Mouse (Mus musculus) stomach, embryonic 15.5 days (tissue): ENCODE results near the gene Wfdc12. TPM values are rescaled to one million over a fixed set of nuclear protein-coding genes. Genes with fewer than 3 reads are reported as not detected.
"Not testable (repeated sequence)": the region's sequence is repeated elsewhere in the genome, so short reads cannot be mapped to it uniquely, and the experiment has no call there.

Experiments
- ATAC-seq: fragments of 200-750 bp; cut with Nextera tagmentation; 2 replicates; pipeline ENCODE4 v1.8.0; 2017; ENCODE audit warnings: low read depth, moderate number of reproducible peaks, moderate TSS enrichment; ENCODE audit not compliant: insufficient read depth, low FRiP score
- H3K27ac ChIP-seq: fragments of 300-500 bp; sonication (generic); 2 replicates; pipeline ENCODE4 v1.5.1; 2015; ENCODE audit warnings: mild to moderate bottlenecking, inconsistent platforms
- H3K27me3 ChIP-seq: fragments of 300-500 bp; sonication (generic); replicated peaks from 2 replicates; pipeline ENCODE4 v1.6.1; 2015; ENCODE audit warnings: inconsistent platforms
- H3K36me3 ChIP-seq: fragments of 300-500 bp; sonication (generic); 2 replicates; pipeline ENCODE4 v1.6.1; 2015; ENCODE audit warnings: inconsistent platforms
- H3K4me1 ChIP-seq: fragments of 300-500 bp; sonication (generic); 2 replicates; pipeline ENCODE4 v1.6.1; 2015; ENCODE audit warnings: inconsistent platforms
- H3K4me2 ChIP-seq: fragments of 300-500 bp; sonication (generic); 2 replicates; pipeline ENCODE4 v1.6.1; 2015; ENCODE audit warnings: mild to moderate bottlenecking, inconsistent platforms
- H3K4me3 ChIP-seq: fragments of 300-500 bp; sonication (generic); replicated peaks from 2 replicates; pipeline ENCODE4 v1.5.1; 2015; ENCODE audit warnings: inconsistent platforms
- H3K9ac ChIP-seq: fragments of 300-500 bp; sonication (generic); 2 replicates; pipeline ENCODE4 v1.6.1; 2015; ENCODE audit warnings: inconsistent platforms
- H3K9me3 ChIP-seq: fragments of 300-500 bp; sonication (generic); 2 replicates; pipeline ENCODE4 v1.6.1; 2016; ENCODE audit warnings: inconsistent platforms
- WGBS: fragments of 180-500 bp; shearing (Covaris S2); methylation state at CpG from one replicate; pipeline ENCODE4 v1.1.7; 2015; 5-methylcytosine and 5-hydroxymethylcytosine counted together
- polyA plus RNA-seq: library from polyadenylated mRNA; unstranded; fragments of >200 nt; fragmentation: Nextera tagmentation; extraction: Ambion mirVana; gene quantifications from 2 replicates; pipeline ENCODE4 v1.2.1, GENCODE M21; 2015

The Wfdc12 gene
- not detected in 2 replicates for polyA plus RNA-seq

DNA sequence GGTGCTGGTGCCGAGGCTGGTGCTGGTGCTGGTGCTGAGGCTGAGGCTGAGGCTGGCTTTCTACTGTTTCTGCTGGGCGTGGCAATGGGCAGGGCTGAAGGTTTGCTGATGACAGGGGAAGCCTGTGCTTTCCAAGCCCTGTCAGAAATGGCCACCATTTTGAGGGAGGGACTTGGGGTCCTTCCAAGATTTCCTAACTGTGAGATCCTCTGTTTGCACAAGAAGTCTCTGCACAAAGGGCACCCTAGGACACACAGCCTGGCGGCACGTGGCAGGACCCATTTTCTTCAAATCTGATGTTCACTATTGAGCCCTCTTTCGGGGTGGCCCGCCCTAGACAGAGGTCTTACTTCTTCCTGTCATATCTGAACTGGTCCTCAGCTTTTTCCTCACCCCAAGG is at the start of gene Wfdc12:
Gene Wfdc12, minus strand, starts transcription at position 33 of the 400 bp plus-strand sequence.
- Histone ChIP-seq H3K27me3 (no peaks in the 10 kb centered on the region), H3K9me3 (no peaks in the 10 kb centered on the region), H3K4me1 (no peaks in the 10 kb centered on the region), H3K9ac (no peak within 1 kb of the TSS), H3K4me3 (no peak within 1 kb of the TSS), H3K36me3 (no peaks in the 10 kb centered on the region), H3K27ac (no peak within 1 kb of the TSS), H3K4me2 (no peak within 1 kb of the TSS)
- 82% methylated on average over 6 of the region's 6 CpGs for WGBS
- ATAC-seq = no peak

DNA sequence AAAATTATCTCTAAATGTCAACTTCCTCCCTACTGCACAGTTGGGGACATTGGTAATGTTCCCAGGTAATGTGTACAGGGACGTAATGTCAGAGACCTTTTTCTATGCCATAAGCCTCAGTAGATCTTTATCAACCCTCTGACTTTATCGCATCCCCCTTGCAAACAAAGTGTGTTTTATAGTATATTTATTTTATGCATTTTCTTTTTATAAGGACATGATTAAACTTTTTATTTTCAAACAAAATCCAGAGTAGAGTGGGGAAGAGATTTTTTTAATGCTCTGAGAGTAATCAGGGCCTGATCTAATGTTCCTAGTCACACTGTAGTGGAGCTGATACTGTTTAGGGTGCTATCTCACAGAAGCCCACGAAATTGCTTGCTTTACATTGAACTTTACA is 48.0 kb upstream of the Wfdc12 start, which contains the start of gene Svs2:
Gene Svs2, minus strand, starts transcription at position 101 of the 400 bp plus-strand sequence.
- no peak for ATAC-seq
- 77% methylated on average over 3 of the region's 3 CpGs for WGBS
- Histone ChIP-seq H3K4me2 (no peak within 1 kb of the TSS), H3K4me1 (no peaks in the 10 kb centered on the region), H3K4me3 (no peak within 1 kb of the TSS), H3K9ac (no peak within 1 kb of the TSS), H3K36me3 (no peaks in the 10 kb centered on the region), H3K27me3 (no peaks in the 10 kb centered on the region), H3K9me3 (no peaks in the 10 kb centered on the region), H3K27ac (no peak within 1 kb of the TSS)

DNA sequence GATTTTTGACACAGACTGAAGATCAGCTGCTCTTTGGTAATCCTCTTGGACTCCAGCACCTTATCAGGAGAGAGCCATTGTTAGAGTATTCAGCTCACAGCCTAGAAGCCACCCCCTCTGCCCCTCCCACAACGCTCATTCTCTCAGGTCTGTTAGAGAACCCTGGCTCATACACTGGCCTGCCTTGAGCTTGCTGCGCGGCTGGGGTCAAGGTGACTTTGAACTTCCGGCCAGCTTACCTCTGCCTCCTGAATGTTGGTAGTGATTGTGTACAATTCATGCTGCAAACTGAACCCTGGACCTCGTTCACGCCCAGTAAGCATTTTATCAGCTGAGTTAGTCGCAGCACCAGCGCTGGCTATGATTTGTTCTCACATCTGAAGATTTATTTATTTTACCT is 42.3 kb upstream of the Wfdc12 start:
- no peaks in the 10 kb centered on the region for H3K27me3 ChIP-seq
- no peaks in the 10 kb centered on the region for H3K9me3 ChIP-seq
- peak; percentile 35; the same call in 1 of the 2 replicates for ATAC-seq
- 66% methylated on average over 8 of the region's 8 CpGs for WGBS
- H3K4me2 ChIP-seq = no peak overlapping the region
- H3K4me1 ChIP-seq = no peaks in the 10 kb centered on the region
- no peak overlapping the region for H3K27ac ChIP-seq
- no peak overlapping the region for H3K9ac ChIP-seq
- H3K36me3 ChIP-seq = no peaks in the 10 kb centered on the region
- no peak overlapping the region for H3K4me3 ChIP-seq

DNA sequence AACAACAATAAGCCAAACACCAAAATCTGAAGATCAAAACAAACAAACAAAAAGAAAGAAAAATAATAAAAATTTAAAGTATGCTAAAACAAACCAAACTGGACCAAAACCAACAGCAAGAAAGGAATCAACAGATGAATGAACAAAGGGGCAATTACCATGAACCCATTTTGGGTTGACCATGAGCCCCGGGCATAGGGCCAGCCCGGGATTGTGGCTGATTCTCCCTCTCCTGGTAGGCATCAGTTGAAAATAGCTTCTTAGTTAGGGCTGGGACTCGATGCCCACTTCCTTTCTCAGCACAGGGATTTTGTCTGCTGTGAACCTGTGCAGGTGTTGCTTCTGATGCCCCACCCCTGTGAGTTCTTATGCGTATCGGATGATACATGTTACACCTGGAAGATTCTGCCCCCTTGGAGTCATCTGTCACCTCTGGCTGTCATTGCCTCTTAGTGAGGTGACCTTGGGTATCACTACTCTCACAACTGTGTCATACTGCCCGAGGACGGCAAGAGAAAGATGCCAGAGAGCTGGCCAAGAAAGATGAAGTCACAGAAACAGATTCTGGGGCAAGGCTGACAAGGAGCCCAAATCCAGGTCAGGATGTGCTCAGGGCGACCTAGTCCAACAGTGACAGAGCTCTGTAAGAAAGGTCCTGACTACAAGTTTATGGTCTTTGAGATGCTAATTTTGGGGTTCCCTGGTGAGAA is 38.1 kb upstream of the Wfdc12 start:
- Histone ChIP-seq H3K27me3 (no peaks in the 10 kb centered on the region), H3K9me3 (no peaks in the 10 kb centered on the region), H3K27ac (no peak overlapping the region), H3K4me3 (no peak overlapping the region), H3K9ac (no peak overlapping the region), H3K36me3 (no peaks in the 10 kb centered on the region), H3K4me2 (no peak overlapping the region), H3K4me1 (no peaks in the 10 kb centered on the region)
- no peak for ATAC-seq
- WGBS = 80% methylated on average over 8 of the region's 8 CpGs

DNA sequence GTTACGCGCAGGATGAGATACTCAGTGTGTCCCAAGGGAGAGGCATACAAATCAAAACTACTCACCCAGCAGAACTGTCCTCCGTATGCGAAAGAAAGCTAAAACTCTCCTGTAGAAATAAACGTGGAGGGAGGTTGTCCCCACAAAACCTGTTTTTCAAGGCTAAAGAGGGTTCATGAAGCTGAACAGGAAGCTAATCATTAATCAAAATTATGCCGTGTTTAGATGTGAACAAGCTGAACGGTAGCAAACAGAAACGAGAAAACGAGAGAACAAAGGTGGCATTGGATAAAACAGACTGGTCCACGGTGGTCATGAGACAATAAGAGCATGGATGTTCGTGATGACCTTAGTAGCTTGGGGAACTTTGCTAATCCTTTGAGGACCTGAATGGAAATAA is 31.1 kb upstream of the Wfdc12 start, which contains the start of gene Wfdc15b:
Gene Wfdc15b, minus strand, starts transcription at position 139 of the 400 bp plus-strand sequence.
- 34% methylated on average over 11 of the region's 11 CpGs for WGBS
- Histone ChIP-seq H3K27ac (peak within 1 kb of the TSS; percentile 4; the same call in 1 of the 2 replicates), H3K9me3 (no peaks in the 10 kb centered on the region), H3K27me3 (no peaks in the 10 kb centered on the region), H3K36me3 (no peaks in the 10 kb centered on the region), H3K9ac (no peak within 1 kb of the TSS), H3K4me1 (no peaks in the 10 kb centered on the region), H3K4me3 (peak within 1 kb of the TSS; percentile 20; the same call in 1 of the 2 replicates), H3K4me2 (peak within 1 kb of the TSS; percentile 27)
- ATAC-seq = no peak

DNA sequence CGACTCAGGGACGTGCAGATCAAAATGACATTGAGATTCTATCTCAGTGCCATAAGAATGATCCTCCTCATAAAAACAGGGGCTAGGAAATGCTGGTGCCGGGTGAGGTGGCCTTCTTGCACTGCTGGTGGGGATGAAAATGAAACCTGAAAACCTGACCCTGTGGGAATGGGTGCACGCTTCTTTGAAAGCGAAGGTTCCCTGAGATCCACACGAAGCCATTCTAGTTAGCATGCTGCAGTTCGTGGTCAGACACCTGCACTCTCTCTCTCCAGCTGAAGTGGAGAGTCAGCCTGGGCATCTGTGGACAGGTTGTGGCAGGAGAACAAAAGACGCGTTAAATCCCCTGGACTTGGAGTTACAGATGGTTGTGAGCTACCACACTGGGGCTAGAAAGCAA is 28.9 kb upstream of the Wfdc12 start:
- no peaks in the 10 kb centered on the region for H3K9me3 ChIP-seq
- no peaks in the 10 kb centered on the region for H3K4me1 ChIP-seq
- 84% methylated on average over 9 of the region's 9 CpGs for whole genome bisulfite sequencing
- H3K4me2 ChIP-seq = no peak overlapping the region
- no peak overlapping the region for H3K4me3 ChIP-seq
- no peak overlapping the region for H3K27ac ChIP-seq
- no peak overlapping the region for H3K9ac ChIP-seq
- H3K36me3 ChIP-seq = no peaks in the 10 kb centered on the region
- H3K27me3 ChIP-seq = no peaks in the 10 kb centered on the region
- ATAC-seq = no peak

DNA sequence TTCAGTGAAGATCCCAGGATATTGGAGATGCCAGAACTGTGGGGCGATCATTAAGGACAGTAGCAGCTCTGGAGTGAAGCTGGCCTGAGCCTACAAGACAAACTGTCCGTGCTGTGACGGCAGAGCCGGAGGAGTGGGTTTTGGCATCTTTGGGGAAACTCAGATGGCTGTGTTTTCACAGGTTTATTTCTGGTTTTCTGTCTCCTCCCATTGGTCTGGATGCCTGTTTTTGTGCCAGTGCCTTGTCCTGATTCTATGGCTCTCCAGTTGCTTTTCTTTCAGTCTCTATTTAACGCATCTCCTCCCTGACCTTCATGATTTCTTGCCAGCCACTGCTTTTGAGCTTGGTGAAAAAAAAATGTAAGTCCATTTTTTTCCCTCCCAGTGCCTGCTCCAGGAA is 22.3 kb upstream of the Wfdc12 start:
- H3K4me3 ChIP-seq = no peak overlapping the region
- ATAC-seq = no peak
- no peaks in the 10 kb centered on the region for H3K27me3 ChIP-seq
- no peaks in the 10 kb centered on the region for H3K4me1 ChIP-seq
- H3K9me3 ChIP-seq = no peaks in the 10 kb centered on the region
- WGBS = 80% methylated on average over 5 of the region's 5 CpGs
- no peak overlapping the region for H3K9ac ChIP-seq
- H3K4me2 ChIP-seq = no peak overlapping the region
- H3K27ac ChIP-seq = no peak overlapping the region
- H3K36me3 ChIP-seq = no peaks in the 10 kb centered on the region

DNA sequence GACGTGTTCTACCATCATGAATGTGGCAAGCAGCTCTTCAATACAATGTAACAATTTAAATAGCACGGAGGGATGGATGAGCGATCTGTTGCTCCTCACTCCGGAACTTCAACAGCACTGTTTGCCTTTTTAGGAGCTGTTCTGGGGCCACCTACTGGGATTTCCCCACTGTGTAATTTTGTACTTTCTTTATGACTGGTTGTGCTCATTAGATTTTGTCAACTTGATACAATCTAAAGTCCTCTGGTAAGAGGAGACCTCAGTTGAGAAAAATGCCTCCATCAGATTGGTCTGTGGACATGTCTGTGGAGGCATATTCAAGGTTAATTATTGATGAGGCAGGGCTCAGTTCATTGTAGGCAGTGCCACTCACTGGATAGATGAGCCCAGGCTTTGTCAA is 20.5 kb upstream of the Wfdc12 start:
- WGBS = 82% methylated on average over 4 of the region's 4 CpGs

DNA sequence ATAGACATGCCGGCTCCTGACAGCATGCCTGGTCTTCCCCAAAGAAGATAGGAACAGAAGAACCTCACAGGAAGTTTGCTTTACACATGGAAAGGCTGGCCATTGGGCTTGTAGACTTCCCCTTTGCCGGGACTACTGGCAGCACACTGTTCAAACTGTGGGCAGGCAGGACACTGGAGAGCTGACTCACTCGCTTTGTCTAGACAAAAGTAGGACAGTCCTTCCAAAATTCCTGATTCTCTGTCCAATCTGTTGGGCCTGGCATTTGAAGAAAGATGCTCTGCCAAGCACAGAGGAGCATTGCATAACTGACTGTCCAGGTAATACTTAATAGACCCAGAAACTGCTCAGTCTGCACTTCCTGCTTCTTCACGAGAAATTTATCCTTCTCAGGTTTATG is 16.3 kb upstream of the Wfdc12 start:
- no peaks in the 10 kb centered on the region for H3K36me3 ChIP-seq
- H3K4me2 ChIP-seq = no peak overlapping the region
- no peak overlapping the region for H3K9ac ChIP-seq
- no peak overlapping the region for H3K4me3 ChIP-seq
- no peaks in the 10 kb centered on the region for H3K9me3 ChIP-seq
- no peaks in the 10 kb centered on the region for H3K4me1 ChIP-seq
- no peak for ATAC-seq
- H3K27me3 ChIP-seq = no peaks in the 10 kb centered on the region
- WGBS = 71% methylated on average over 4 of the region's 4 CpGs
- H3K27ac ChIP-seq = no peak overlapping the region

More for the DNA sequence above, 20.5 kb upstream of the Wfdc12 start:
- Histone ChIP-seq H3K4me2 (no peak overlapping the region), H3K27me3 (no peaks in the 10 kb centered on the region), H3K27ac (no peak overlapping the region), H3K9me3 (no peaks in the 10 kb centered on the region), H3K9ac (no peak overlapping the region), H3K4me3 (no peak overlapping the region), H3K36me3 (no peaks in the 10 kb centered on the region), H3K4me1 (no peaks in the 10 kb centered on the region)
- no peak for ATAC-seq

DNA sequence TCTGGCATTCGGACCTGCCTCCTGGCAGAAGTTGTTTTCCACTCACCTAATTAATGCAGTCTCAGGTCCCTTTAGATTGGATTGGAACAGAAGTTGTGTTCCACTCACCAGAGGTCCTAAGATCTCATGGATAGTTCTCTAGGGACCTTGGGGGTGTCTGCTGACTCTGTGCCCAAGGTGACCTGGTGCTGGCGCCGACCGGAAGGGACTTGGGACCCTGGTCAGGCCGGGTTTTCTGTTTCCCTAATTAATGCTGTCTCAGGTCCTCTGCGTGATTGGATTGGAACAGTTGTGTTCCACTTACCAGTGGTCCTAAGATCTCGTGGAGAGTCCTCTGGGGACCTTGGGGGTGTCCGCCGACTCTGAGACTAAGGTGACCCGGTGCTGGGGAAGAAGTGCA is 15.6 kb upstream of the Wfdc12 start:
- H3K4me2 ChIP-seq, H3K9me3 ChIP-seq, H3K4me1 ChIP-seq, H3K9ac ChIP-seq, H3K27me3 ChIP-seq, H3K27ac ChIP-seq, ATAC-seq, H3K36me3 ChIP-seq, H3K4me3 ChIP-seq: not testable (repeated sequence)
- WGBS = 90% methylated on average over 10 of the region's 10 CpGs

DNA sequence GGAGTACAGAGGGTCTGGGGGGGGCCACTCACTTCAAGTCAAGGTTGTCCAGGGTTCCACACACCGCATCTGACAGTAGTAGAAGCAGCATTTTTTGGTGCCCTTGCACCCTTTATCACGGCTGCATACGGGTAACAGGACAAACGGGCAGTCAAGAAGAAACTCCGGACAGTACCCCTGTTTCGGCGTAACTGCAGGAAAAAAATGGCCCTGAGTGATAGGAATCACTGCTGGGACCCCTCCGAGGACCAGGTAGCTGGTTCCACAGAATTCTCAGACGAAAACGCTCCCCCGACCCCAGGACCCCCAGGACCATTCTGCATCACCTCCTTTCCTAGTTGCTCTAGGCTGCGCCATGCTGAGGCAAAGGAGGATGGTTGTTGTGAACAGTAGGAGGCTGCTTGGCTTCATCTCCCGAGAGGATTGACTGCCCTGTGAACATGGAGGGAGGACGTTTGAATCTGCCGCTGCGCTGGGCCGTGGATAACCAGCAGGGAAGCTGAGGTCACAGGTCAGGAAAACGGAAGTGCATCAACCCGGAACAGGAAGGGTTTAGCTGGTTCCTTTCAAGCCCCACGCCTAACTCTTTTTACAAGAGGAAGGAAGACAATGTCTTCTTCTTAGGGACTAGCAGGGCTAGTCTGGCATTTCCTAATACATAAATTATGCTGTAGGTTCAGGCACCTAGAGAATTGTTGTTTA is 9.4 kb upstream of the Wfdc12 start, which contains the start of gene Wfdc15a:
Gene Wfdc15a, minus strand, starts transcription at position 505 of the 702 bp plus-strand sequence.
- H3K9me3 ChIP-seq = no peaks in the 10 kb centered on the region
- no peaks in the 10 kb centered on the region for H3K4me1 ChIP-seq
- H3K9ac ChIP-seq = no peak within 1 kb of the TSS
- no peak for ATAC-seq
- no peaks in the 10 kb centered on the region for H3K36me3 ChIP-seq
- no peak within 1 kb of the TSS for H3K4me3 ChIP-seq
- H3K27me3 ChIP-seq = no peaks in the 10 kb centered on the region
- no peak within 1 kb of the TSS for H3K4me2 ChIP-seq
- 80% methylated on average over 20 of the region's 20 CpGs for WGBS
- H3K27ac ChIP-seq = no peak within 1 kb of the TSS

DNA sequence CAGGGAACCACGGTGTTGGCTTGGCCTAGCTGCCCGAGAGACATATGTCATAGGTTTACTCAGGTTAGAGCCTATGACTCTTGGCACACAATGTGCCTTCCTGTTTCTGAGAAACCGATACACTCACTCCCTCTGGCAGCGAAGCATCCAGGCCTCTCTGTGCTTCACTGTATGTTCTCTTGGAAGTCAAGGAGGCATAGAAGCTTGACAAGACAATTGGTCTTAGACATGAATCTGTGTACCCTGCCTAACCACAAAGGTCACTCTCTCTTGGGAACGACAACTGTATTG is 6.2 kb upstream of the Wfdc12 start:
- H3K27ac ChIP-seq = no peak overlapping the region
- 71% methylated on average over 5 of the region's 5 CpGs for WGBS
- no peaks in the 10 kb centered on the region for H3K9me3 ChIP-seq
- H3K27me3 ChIP-seq = no peaks in the 10 kb centered on the region
- no peak overlapping the region for H3K4me3 ChIP-seq
- H3K4me1 ChIP-seq = no peaks in the 10 kb centered on the region
- H3K36me3 ChIP-seq = no peaks in the 10 kb centered on the region
- H3K9ac ChIP-seq = no peak overlapping the region
- no peak overlapping the region for H3K4me2 ChIP-seq
- no peak for ATAC-seq
